Mouse (Mus musculus) R1 (cell line): Measurements from ENCODE around the gene Plpp6.

Experiments
- DNase-seq: peaks from one replicate; pipeline ENCODE4 v3.0.0-alpha.2; 2018; ENCODE audit warnings: low read depth, low spot score

The Plpp6 gene

GRCm38 (mm10) chr19:28982617-28983016, 18.9 kb downstream of the Plpp6 start:
- no peak for DNase-seq

GRCm38 (mm10) chr19:28989515-28989914, 25.8 kb downstream of the Plpp6 start:
- DNase-seq: peak; percentile 9

- peak; percentile 94 for DNase-seq
Measured at GRCm38 (mm10) chr19:28990194-28990589, 26.4 kb downstream of the Plpp6 start, which contains the start of gene Cdc37l1. TSS of gene Cdc37l1 (plus strand) at chr19:28990352.

GRCm38 (mm10) chr19:28990590-28991221, 27.0 kb downstream of the Plpp6 start:
- DNase-seq: peak; percentile 45

GRCm38 (mm10) chr19:28991391-28991790, 27.6 kb downstream of the Plpp6 start:
- no peak for DNase-seq

GRCm38 (mm10) chr19:28994870-28995269, 31.1 kb downstream of the Plpp6 start:
- peak; percentile 20 for DNase-seq

- DNase-seq: no peak
Measured at GRCm38 (mm10) chr19:28995366-28995765, 31.6 kb downstream of the Plpp6 start.

- no peak for DNase-seq
Measured at GRCm38 (mm10) chr19:28997976-28998630, 34.4 kb downstream of the Plpp6 start.

GRCm38 (mm10) chr19:29000321-29000720, 36.6 kb downstream of the Plpp6 start:
- DNase-seq: peak; percentile 83

GRCm38 (mm10) chr19:29008069-29008706, 44.4 kb downstream of the Plpp6 start:
- DNase-seq: peak; percentile 97

- peak; percentile 79 for DNase-seq
Measured at GRCm38 (mm10) chr19:29009046-29009445, 45.3 kb downstream of the Plpp6 start.

GRCm38 (mm10) chr19:29011355-29011990, 47.7 kb downstream of the Plpp6 start:
- peak; percentile 60 for DNase-seq

GRCm38 (mm10) chr19:29014466-29015055, 50.8 kb downstream of the Plpp6 start:
- DNase-seq: no peak

GRCm38 (mm10) chr19:29015410-29016203, 51.9 kb downstream of the Plpp6 start:
- DNase-seq: no peak

- DNase-seq: no peak
Measured at GRCm38 (mm10) chr19:29016204-29016765, 52.5 kb downstream of the Plpp6 start.
